Comparison of ENCODE assay signal across 10 mouse cellular contexts in genomic region chr3:87072612-87073515, GRCm38 (mm10).
A peak's percentile ranks its signal among the peaks of the same experiment; 100 is the strongest.
DNase-seq lines count a peak whose midpoint lies in the region; ATAC-seq and TF ChIP-seq lines count a peak whose summit lies in the region.
"Had no signal": no experiment of that assay in that cellular context is flagged by ENCODE, and none has a peak within 500 bp of the region (broad histone marks: within the 10 kb centered on the region; RNA-seq: fewer than 3 reads in every experiment).

No protein-coding gene starts in this region.

- H3K4me1 ChIP-seq in forebrain, embryonic 12.5 days: peaks cover 8% of the 10 kb centered on the region; the same call in 1 of the 2 replicates
- H3K4me1 ChIP-seq in midbrain, embryonic 15.5 days: peaks cover 13% of the 10 kb centered on the region
- H3K4me1 ChIP-seq: liver, embryonic 13.5 days had no signal

- 14% methylated on average over 13 of the region's 13 CpGs for WGBS in forebrain, embryonic 12.5 days
- WGBS in midbrain, embryonic 15.5 days: 36% methylated on average over 13 of the region's 13 CpGs

- H3K27me3 ChIP-seq in forebrain, embryonic 12.5 days: no peaks in the 10 kb centered on the region
- H3K27me3 ChIP-seq in midbrain, embryonic 15.5 days (replicated peaks): no peaks in the 10 kb centered on the region
- H3K27me3 ChIP-seq: liver, embryonic 13.5 days had no signal

- H3K4me3 ChIP-seq in forebrain, embryonic 12.5 days (replicated peaks): no peak overlapping the region
- H3K4me3 ChIP-seq in midbrain, embryonic 15.5 days: no peak overlapping the region
- H3K4me3 ChIP-seq: liver, embryonic 13.5 days had no signal

- peak overlapping the region; percentile 37; the same call in 1 of the 2 replicates for H3K27ac ChIP-seq in forebrain, embryonic 12.5 days
- H3K27ac ChIP-seq in midbrain, embryonic 15.5 days: peak overlapping the region; percentile 55
- H3K27ac ChIP-seq: liver, embryonic 13.5 days had no signal

- H3K36me3 ChIP-seq in forebrain, embryonic 12.5 days (replicated peaks): 0 out of 2 replicates have a peak, but pooled peaks cover 4% of the 10 kb centered on the region
- H3K36me3 ChIP-seq in midbrain, embryonic 15.5 days (replicated peaks): no peaks in the 10 kb centered on the region
- H3K36me3 ChIP-seq: liver, embryonic 13.5 days had no signal

- TF ChIP-seq CTCF in brain, embryonic 14.5 days (IDR thresholded peaks at IDR 0.05; ENCODE audit: borderline replicate concordance, extremely low read depth, insufficient read depth, insufficient read length): no peak

- TF ChIP-seq POLR2A in brain, embryonic 14.5 days (IDR thresholded peaks at IDR 0.05; ENCODE audit: borderline replicate concordance, extremely low read depth, insufficient read depth, insufficient read length, poor library complexity, severe bottlenecking): no peak

- H3K9me3 ChIP-seq in forebrain, embryonic 12.5 days: no peaks in the 10 kb centered on the region
- no peaks in the 10 kb centered on the region for H3K9me3 ChIP-seq in midbrain, embryonic 15.5 days
- H3K9me3 ChIP-seq: liver, embryonic 13.5 days had no signal

- H3K4me2 ChIP-seq in forebrain, embryonic 12.5 days: peak overlapping the region; percentile 6; the same call in 1 of the 2 replicates
- no peak overlapping the region for H3K4me2 ChIP-seq in midbrain, embryonic 15.5 days
- H3K4me2 ChIP-seq: liver, embryonic 13.5 days had no signal

- peak; percentile 34 for DNase-seq in layer of hippocampus, adult 9-11 months
- DNase-seq in layer of hippocampus, postnatal 36 days: no peak
- peak; percentile 82 for DNase-seq in brain, embryonic 14.5 days (ENCODE audit: low read depth)
- DNase-seq in B cell, adult 2 months: no peak
- no peak for DNase-seq in kidney, adult 9 months
- no peak for DNase-seq in thymus, postnatal 0 days (ENCODE audit: low spot score)
- DNase-seq: cerebellum, postnatal 14 days; liver, embryonic 13.5 days had no signal

- no peak overlapping the region for H3K9ac ChIP-seq in forebrain, embryonic 12.5 days
- H3K9ac ChIP-seq in midbrain, embryonic 15.5 days: no peak overlapping the region
- H3K9ac ChIP-seq: liver, embryonic 13.5 days had no signal

- ATAC-seq in forebrain, embryonic 12.5 days (ENCODE audit: low FRiP score): peak; percentile 39; the same call in 1 of the 2 replicates
- no peak for ATAC-seq in midbrain, embryonic 15.5 days (replicated peaks)

Comparison
In these comparisons a context has a peak if more than half of its experiments do, and no peak if none do; other contexts are left out.
1. DNase-seq: peak in layer of hippocampus, adult 9-11 months (single experiment) and brain, embryonic 14.5 days (single experiment); none in layer of hippocampus, postnatal 36 days (0 of 2), B cell, adult 2 months (0 of 2), kidney, adult 9 months (single experiment) and thymus, postnatal 0 days (single experiment).